Mouse (Mus musculus) gastrocnemius, adult 2 months (tissue): ENCODE results near the gene Gria1. TPM values are rescaled to one million over a fixed set of nuclear protein-coding genes. Genes with fewer than 3 reads are reported as not detected.

ENCODE experiments used
- DNase-seq: peaks from one replicate; pipeline ENCODE4 v3.0.0; 2022
- H3K27ac ChIP-seq: fragments of 200-600 bp; 2 replicates; pipeline ENCODE4 v1.8.1; 2022; ENCODE audit warnings: mild to moderate bottlenecking
- H3K4me3 ChIP-seq: fragments of 200-600 bp; 2 replicates; pipeline ENCODE4 v1.8.1; 2022; ENCODE audit warnings: mild to moderate bottlenecking, moderate library complexity
- CTCF ChIP-seq: fragments of 200-600 bp; IDR thresholded peaks from 2 replicates; pipeline ENCODE4 v1.8.1; 2022; ENCODE audit warnings: antibody characterized with exemption, mild to moderate bottlenecking, moderate library complexity
- intact Hi-C: fragments of 180-260 bp; cut with DNase I; formaldehyde crosslinking; loops from one replicate; pipeline ENCODE4 v1.15.1; 2025
- total RNA-seq, 2 experiments: library from RNA; stranded (reverse); gene quantifications; 2 replicates each; pipeline ENCODE4 v1.2.3; 2021

Gene Gria1
- total RNA-seq, 2 experiments from 2014 or later: 0.06 TPM; not detected in 1

- intact Hi-C loops: no loop called here
- TF ChIP-seq CTCF: no peak
Measured at GRCm38 (mm10) chr11:57298263-57298662, 287.1 kb downstream of the Gria1 start.

GRCm38 (mm10) chr11:57298665-57299064 is 287.5 kb downstream of the Gria1 start:
- no peak for DNase-seq
- no peak overlapping the region for H3K4me3 ChIP-seq
- intact Hi-C loops: no loop called here
- TF ChIP-seq CTCF: no peak
- no peak overlapping the region for H3K27ac ChIP-seq

More at GRCm38 (mm10) chr11:57298263-57298662, 287.1 kb downstream of the Gria1 start:
- no peak for DNase-seq
- H3K4me3 ChIP-seq: no peak overlapping the region
- no peak overlapping the region for H3K27ac ChIP-seq

GRCm38 (mm10) chr11:57303602-57304001 is 292.4 kb downstream of the Gria1 start:
- no peak overlapping the region for H3K27ac ChIP-seq
- intact Hi-C loops: no loop called here
- TF ChIP-seq CTCF: no peak
- no peak overlapping the region for H3K4me3 ChIP-seq
- no peak for DNase-seq

- intact Hi-C loops: no loop called here
- no peak overlapping the region for H3K27ac ChIP-seq
- no peak for DNase-seq
- H3K4me3 ChIP-seq: no peak overlapping the region
- no peak for TF ChIP-seq CTCF
Measured at GRCm38 (mm10) chr11:57306116-57306515, 294.9 kb downstream of the Gria1 start.

GRCm38 (mm10) chr11:57306892-57307291 is 295.7 kb downstream of the Gria1 start:
- no peak overlapping the region for H3K4me3 ChIP-seq
- no peak for DNase-seq
- no peak overlapping the region for H3K27ac ChIP-seq
- intact Hi-C loops: no loop called here
- no peak for TF ChIP-seq CTCF

GRCm38 (mm10) chr11:57317063-57317462 is 305.9 kb downstream of the Gria1 start:
- Histone ChIP-seq H3K27ac (no peak overlapping the region), H3K4me3 (no peak overlapping the region)
- intact Hi-C loops: no loop called here
- TF ChIP-seq CTCF: no peak
- DNase-seq: no peak

- H3K27ac ChIP-seq: no peak overlapping the region
- no peak for DNase-seq
- no peak overlapping the region for H3K4me3 ChIP-seq
- TF ChIP-seq CTCF: no peak
- intact Hi-C loops: no loop called here
Measured at GRCm38 (mm10) chr11:57317478-57317877, 306.3 kb downstream of the Gria1 start.

GRCm38 (mm10) chr11:57319374-57319773 is 308.2 kb downstream of the Gria1 start:
- no peak for TF ChIP-seq CTCF
- Histone ChIP-seq H3K4me3 (no peak overlapping the region), H3K27ac (no peak overlapping the region)
- intact Hi-C loops: no loop called here
- no peak for DNase-seq

GRCm38 (mm10) chr11:57324099-57324498 is 312.9 kb downstream of the Gria1 start:
- Histone ChIP-seq H3K27ac (no peak overlapping the region), H3K4me3 (no peak overlapping the region)
- DNase-seq: no peak
- intact Hi-C loops: no loop called here
- no peak for TF ChIP-seq CTCF
